ENCODE assay signal across 8 mouse cellular contexts in genomic region chr12:108121288-108121687, GRCm38 (mm10). TPM values are rescaled to one million over a fixed set of nuclear protein-coding genes. Genes with fewer than 3 reads are reported as not detected.
DNase-seq lines count a peak whose midpoint lies in the region; ATAC-seq and TF ChIP-seq lines count a peak whose summit lies in the region.

No protein-coding gene starts in this region.

- ATAC-seq in forebrain, embryonic 14.5 days, result peak; percentile 79
- ATAC-seq in midbrain, embryonic 16.5 days, result peak; percentile 78; the same call in 1 of the 2 replicates

- H3K36me3 ChIP-seq in forebrain, embryonic 14.5 days (ENCODE audit: control insufficient read depth, insufficient read depth, low read length), result peaks cover 5% of the 10 kb centered on the region; the same call in 1 of the 2 replicates
- H3K36me3 ChIP-seq in midbrain, embryonic 16.5 days (ENCODE audit: control insufficient read depth, insufficient read depth, low read length), result 0 out of 2 replicates have a peak, but pooled peaks cover 2% of the 10 kb centered on the region
- peaks cover 16% of the 10 kb centered on the region for H3K36me3 ChIP-seq in thymus, adult 2 months (ENCODE audit: control insufficient read depth, insufficient read depth, low read length)

- H3K27me3 ChIP-seq in forebrain, embryonic 14.5 days (replicated peaks; ENCODE audit: control insufficient read depth, insufficient read depth, low read length), result no peaks in the 10 kb centered on the region
- no peaks in the 10 kb centered on the region for H3K27me3 ChIP-seq in midbrain, embryonic 16.5 days (ENCODE audit: control insufficient read depth, insufficient read depth, low read depth, low read length)
- no peaks in the 10 kb centered on the region for H3K27me3 ChIP-seq in thymus, adult 2 months (ENCODE audit: control insufficient read depth, insufficient read depth, low read length)

- H3K4me2 ChIP-seq in forebrain, embryonic 14.5 days (ENCODE audit: low read length), result no peak overlapping the region
- H3K4me2 ChIP-seq in midbrain, embryonic 16.5 days (ENCODE audit: low read length), result no peak overlapping the region

- WGBS in forebrain, embryonic 14.5 days, result 3% methylated on average over 2 of the region's 2 CpGs
- WGBS in midbrain, embryonic 16.5 days, result 3% methylated on average over 2 of the region's 2 CpGs
- 19% methylated on average over 2 of the region's 2 CpGs for WGBS in thymus, adult 2 months

- H3K9ac ChIP-seq in forebrain, embryonic 14.5 days (ENCODE audit: low read length), result no peak overlapping the region
- no peak overlapping the region for H3K9ac ChIP-seq in midbrain, embryonic 16.5 days (ENCODE audit: low read depth, low read length)

- intact Hi-C loops in left cerebral cortex, postnatal 14 days (cut with DNase I), result loop anchor here (5.0 kb wide), 2 partner anchors 44 to 114 kb away; no protein-coding TSS in a partner anchor

- TF ChIP-seq CTCF in thymus, adult 2 months (IDR thresholded peaks at IDR 0.05; ENCODE audit: borderline replicate concordance, control insufficient read depth, extremely low read depth, insufficient read depth, low read length, poor library complexity), result peak; percentile 80; the same call in 1 of the 2 replicates

- no peaks in the 10 kb centered on the region for H3K9me3 ChIP-seq in forebrain, embryonic 14.5 days (replicated peaks; ENCODE audit: control insufficient read depth, low read length)
- H3K9me3 ChIP-seq in midbrain, embryonic 16.5 days (replicated peaks; ENCODE audit: control insufficient read depth, low read length, poor library complexity, severe bottlenecking), result no peaks in the 10 kb centered on the region

- no peak overlapping the region for H3K4me3 ChIP-seq in forebrain, embryonic 14.5 days (ENCODE audit: low read depth, low read length)
- H3K4me3 ChIP-seq in midbrain, embryonic 16.5 days (ENCODE audit: low read depth, low read length), result no peak overlapping the region
- no peak overlapping the region for H3K4me3 ChIP-seq in thymus, adult 2 months (ENCODE audit: control insufficient read depth, insufficient read depth, low read length)

- H3K4me1 ChIP-seq in forebrain, embryonic 14.5 days (ENCODE audit: control insufficient read depth, insufficient read depth, low read length), result peaks cover 8% of the 10 kb centered on the region; the same call in 1 of the 2 replicates
- peaks cover 10% of the 10 kb centered on the region for H3K4me1 ChIP-seq in midbrain, embryonic 16.5 days (ENCODE audit: control insufficient read depth, insufficient read depth, low read length)
- H3K4me1 ChIP-seq in thymus, adult 2 months (replicated peaks; ENCODE audit: control insufficient read depth, insufficient read depth, low read length), result no peaks in the 10 kb centered on the region

- no peak overlapping the region for H3K27ac ChIP-seq in forebrain, embryonic 14.5 days (ENCODE audit: low read depth, low read length)
- H3K27ac ChIP-seq in midbrain, embryonic 16.5 days (ENCODE audit: low read length), result no peak overlapping the region
- no peak overlapping the region for H3K27ac ChIP-seq in thymus, adult 2 months (ENCODE audit: control insufficient read depth, insufficient read depth, low read length)

- no peak for TF ChIP-seq POLR2A in thymus, adult 2 months (IDR thresholded peaks at IDR 0.05; ENCODE audit: control insufficient read depth, extremely low read depth, insufficient read depth, low read length, poor library complexity)

- DNase-seq in urinary bladder, adult 18-20 months (ENCODE audit: low spot score in 2 of 2), result peak; percentile 27 to 38
- DNase-seq in urinary bladder, postnatal 4 days (ENCODE audit: low spot score in 2 of 2), result no peak
- peak; percentile 29 for DNase-seq in c-Kit-positive CD71-positive TER-119-negative erythroid progenitor cells, embryonic 14.5 days (ENCODE audit: low read depth)
- DNase-seq in forebrain, embryonic 14.5 days (ENCODE audit: low spot score), result peak; percentile 90
- peak; percentile 54 for DNase-seq in hindlimb bud, embryonic 11.5 days (ENCODE audit: extremely low spot score, low read depth, low spot score)
- peak; percentile 67 to 82 for DNase-seq in left cerebral cortex, postnatal 14 days (ENCODE audit: low spot score in 2 of 2)
- DNase-seq in thymus, adult 2 months, result peak; percentile 73

RNA-seq across cellular contexts. Expression of gene Setd3, which starts 57.8 kb away (rescaled TPM):
- 85.9 and 88.9 TPM in 2 replicates for polyA plus RNA-seq in forebrain, embryonic 14.5 days (2014; fragmentation: Nextera tagmentation; extraction: Ambion mirVana)
- 100 to 1,000 TPM; 123 to 127 TPM for total RNA-seq in left cerebral cortex, postnatal 14 days (2021)
- polyA plus RNA-seq in midbrain, embryonic 16.5 days (2015; fragmentation: Nextera tagmentation; extraction: Ambion mirVana), result 95.5 and 97.2 TPM in 2 replicates
- polyA plus RNA-seq in thymus, adult 2 months (2012; rRNA removed), result 27.6 and 28.5 TPM in 2 replicates

RNA-seq across cellular contexts. Expression of gene Ccnk, which starts 58.1 kb away (rescaled TPM):
- 8.4 and 10.7 TPM in 2 replicates for polyA plus RNA-seq in forebrain, embryonic 14.5 days (2014; fragmentation: Nextera tagmentation; extraction: Ambion mirVana)
- 10 to 100 TPM; 32.4 TPM for total RNA-seq in left cerebral cortex, postnatal 14 days (2021)
- 2.2 and 2.4 TPM in 2 replicates for polyA plus RNA-seq in midbrain, embryonic 16.5 days (2015; fragmentation: Nextera tagmentation; extraction: Ambion mirVana)
- polyA plus RNA-seq in thymus, adult 2 months (2012; rRNA removed), result 36.2 and 39.3 TPM in 2 replicates

Comparison
In these comparisons a context has a peak if more than half of its experiments do, and no peak if none do; other contexts are left out.
1. DNase-seq: peak in urinary bladder, adult 18-20 months (2 of 2), c-Kit-positive CD71-positive TER-119-negative erythroid progenitor cells, embryonic 14.5 days (single experiment), forebrain, embryonic 14.5 days (single experiment), hindlimb bud, embryonic 11.5 days (single experiment), left cerebral cortex, postnatal 14 days (2 of 2) and thymus, adult 2 months (single experiment); none in urinary bladder, postnatal 4 days (0 of 2).